Mouse (Mus musculus) heart, embryonic 16.5 days (tissue): ENCODE measurements around the gene Trak1. TPM values are rescaled to one million over a fixed set of nuclear protein-coding genes. Genes with fewer than 3 reads are reported as not detected.

Experiments used
- ATAC-seq: fragments of 200-750 bp; cut with Nextera tagmentation; replicated peaks from 2 replicates; pipeline ENCODE4 v1.8.0; 2017; ENCODE audit warnings: moderate number of reproducible peaks; ENCODE audit not compliant: insufficient read depth, low FRiP score; ENCODE audit errors: extremely low read depth
- H3K27ac ChIP-seq: fragments of 300-500 bp; sonication (generic); 2 replicates; pipeline ENCODE4 v1.5.1; 2014; ENCODE audit warnings: mild to moderate bottlenecking, low read length, control low read depth, moderate library complexity
- H3K27me3 ChIP-seq: fragments of 300-500 bp; sonication (generic); 2 replicates; pipeline ENCODE4 v1.6.1; 2014; ENCODE audit warnings: low read length, mixed read lengths; ENCODE audit not compliant: control insufficient read depth, insufficient read depth
- H3K36me3 ChIP-seq: fragments of 300-500 bp; sonication (generic); 2 replicates; pipeline ENCODE4 v1.6.1; 2014; ENCODE audit not compliant: control insufficient read depth, insufficient read depth
- H3K4me1 ChIP-seq: fragments of 300-500 bp; sonication (generic); 2 replicates; pipeline ENCODE4 v1.6.1; 2014; ENCODE audit warnings: low read length, mixed read lengths; ENCODE audit not compliant: control insufficient read depth, insufficient read depth
- H3K4me2 ChIP-seq: fragments of 300-500 bp; sonication (generic); 2 replicates; pipeline ENCODE4 v1.6.1; 2014; ENCODE audit warnings: low read depth, mild to moderate bottlenecking, control low read depth, low read length
- H3K4me3 ChIP-seq: fragments of 300-500 bp; sonication (generic); 2 replicates; pipeline ENCODE4 v1.5.1; 2014; ENCODE audit warnings: mild to moderate bottlenecking, control low read depth, low read length
- H3K9ac ChIP-seq: fragments of 300-500 bp; sonication (generic); 2 replicates; pipeline ENCODE4 v1.6.1; 2014; ENCODE audit warnings: low read length, control low read depth
- H3K9me3 ChIP-seq: fragments of 300-500 bp; sonication (generic); replicated peaks from 2 replicates; pipeline ENCODE4 v1.6.1; 2016; ENCODE audit warnings: low read length; ENCODE audit not compliant: control insufficient read depth
- WGBS: fragments of 180-500 bp; shearing (Covaris S2); extraction: QIAGEN DNeasy Blood & Tissue Kit; methylation state at CpG from one replicate; pipeline ENCODE4 v1.1.7; 2014; 5-methylcytosine and 5-hydroxymethylcytosine counted together
- polyA plus RNA-seq: library from polyadenylated mRNA; unstranded; fragments of >200 nt; fragmentation: Nextera tagmentation; extraction: Ambion mirVana; gene quantifications from 2 replicates; pipeline ENCODE4 v1.2.1, GENCODE M21; 2015

Gene Trak1
- polyA plus RNA-seq, 1 experiment from 2014 or later, result 42.4 TPM

- H3K27ac ChIP-seq, result peak overlapping the region; percentile 100
- H3K4me2 ChIP-seq, result no peak overlapping the region
- ATAC-seq, result no peak
- 75% methylated on average over 10 of the region's 10 CpGs for WGBS
- H3K9me3 ChIP-seq, result no peaks in the 10 kb centered on the region
- H3K9ac ChIP-seq, result no peak overlapping the region
- no peaks in the 10 kb centered on the region for H3K27me3 ChIP-seq
- peaks cover 66% of the 10 kb centered on the region for H3K4me1 ChIP-seq
- no peak overlapping the region for H3K4me3 ChIP-seq
- H3K36me3 ChIP-seq, result no peaks in the 10 kb centered on the region
Measured at GRCm38 (mm10) chr9:121312237-121312891, 15.1 kb downstream of the Trak1 start.

GRCm38 (mm10) chr9:121313656-121314374 lies 16.5 kb downstream of the Trak1 start:
- Histone ChIP-seq H3K4me2 (peak overlapping the region; percentile 86), H3K4me3 (peak overlapping the region; percentile 52), H3K27me3 (no peaks in the 10 kb centered on the region), H3K9me3 (no peaks in the 10 kb centered on the region), H3K9ac (peak overlapping the region; percentile 81), H3K4me1 (peaks cover 70% of the 10 kb centered on the region), H3K36me3 (peaks cover 7% of the 10 kb centered on the region), H3K27ac (peak overlapping the region; percentile 100)
- WGBS, result 1% methylated on average over 21 of the region's 21 CpGs
- peak; percentile 88 for ATAC-seq

- peak overlapping the region; percentile 81 for H3K9ac ChIP-seq
- peak overlapping the region; percentile 100 for H3K27ac ChIP-seq
- peaks cover 74% of the 10 kb centered on the region for H3K4me1 ChIP-seq
- peak overlapping the region; percentile 52 for H3K4me3 ChIP-seq
- H3K9me3 ChIP-seq, result no peaks in the 10 kb centered on the region
- H3K27me3 ChIP-seq, result no peaks in the 10 kb centered on the region
- ATAC-seq, result peak; percentile 56
- peaks cover 7% of the 10 kb centered on the region for H3K36me3 ChIP-seq
- H3K4me2 ChIP-seq, result peak overlapping the region; percentile 86
- 7% methylated on average over 14 of the region's 14 CpGs for WGBS
Measured at GRCm38 (mm10) chr9:121314541-121315152, 17.3 kb downstream of the Trak1 start.

- Histone ChIP-seq H3K4me1 (peaks cover 76% of the 10 kb centered on the region), H3K9me3 (no peaks in the 10 kb centered on the region)
- WGBS, result 68% methylated on average over 4 of the region's 4 CpGs
Measured at GRCm38 (mm10) chr9:121315901-121316595, 18.7 kb downstream of the Trak1 start.

GRCm38 (mm10) chr9:121316621-121317405 lies 19.5 kb downstream of the Trak1 start:
- ATAC-seq, result peak; percentile 29; the same call in 1 of the 2 replicates
- no peaks in the 10 kb centered on the region for H3K9me3 ChIP-seq
- H3K27me3 ChIP-seq, result no peaks in the 10 kb centered on the region
- peak overlapping the region; percentile 100 for H3K27ac ChIP-seq
- peak overlapping the region; percentile 10; the same call in 1 of the 2 replicates for H3K4me2 ChIP-seq
- WGBS, result 24% methylated on average over 12 of the region's 12 CpGs
- H3K9ac ChIP-seq, result peak overlapping the region; percentile 62
- no peak overlapping the region for H3K4me3 ChIP-seq
- peaks cover 75% of the 10 kb centered on the region for H3K4me1 ChIP-seq
- peaks cover 7% of the 10 kb centered on the region for H3K36me3 ChIP-seq

More at GRCm38 (mm10) chr9:121315901-121316595, 18.7 kb downstream of the Trak1 start:
- H3K9ac ChIP-seq, result peak overlapping the region; percentile 33
- H3K4me2 ChIP-seq, result no peak overlapping the region
- no peak overlapping the region for H3K4me3 ChIP-seq
- peaks cover 7% of the 10 kb centered on the region for H3K36me3 ChIP-seq
- H3K27ac ChIP-seq, result peak overlapping the region; percentile 100
- no peaks in the 10 kb centered on the region for H3K27me3 ChIP-seq
- no peak for ATAC-seq

GRCm38 (mm10) chr9:121319323-121319966 lies 22.1 kb downstream of the Trak1 start:
- H3K4me2 ChIP-seq, result no peak overlapping the region
- H3K9ac ChIP-seq, result peak overlapping the region; percentile 44; the same call in 1 of the 2 replicates
- H3K27me3 ChIP-seq, result no peaks in the 10 kb centered on the region
- no peaks in the 10 kb centered on the region for H3K9me3 ChIP-seq
- 81% methylated on average over 10 of the region's 10 CpGs for WGBS
- ATAC-seq, result no peak
- H3K36me3 ChIP-seq, result peaks cover 7% of the 10 kb centered on the region
- no peak overlapping the region for H3K27ac ChIP-seq
- peaks cover 52% of the 10 kb centered on the region for H3K4me1 ChIP-seq
- no peak overlapping the region for H3K4me3 ChIP-seq

- Histone ChIP-seq H3K4me3 (no peak overlapping the region), H3K27me3 (no peaks in the 10 kb centered on the region), H3K4me2 (no peak overlapping the region), H3K9ac (0 out of 2 replicates have a peak overlapping the region, but pooled peaks have one; percentile 33), H3K36me3 (peaks cover 7% of the 10 kb centered on the region), H3K9me3 (no peaks in the 10 kb centered on the region), H3K4me1 (peaks cover 43% of the 10 kb centered on the region), H3K27ac (peak overlapping the region; percentile 52)
- ATAC-seq, result no peak
- 56% methylated on average over 2 of the region's 2 CpGs for WGBS
Measured at GRCm38 (mm10) chr9:121320433-121320832, 23.1 kb downstream of the Trak1 start.

- H3K4me2 ChIP-seq, result no peak overlapping the region
- H3K36me3 ChIP-seq, result peaks cover 7% of the 10 kb centered on the region
- H3K4me1 ChIP-seq, result peaks cover 36% of the 10 kb centered on the region
- peak overlapping the region; percentile 40; the same call in 1 of the 2 replicates for H3K27ac ChIP-seq
- ATAC-seq, result no peak
- no peak overlapping the region for H3K4me3 ChIP-seq
- H3K27me3 ChIP-seq, result no peaks in the 10 kb centered on the region
- no peak overlapping the region for H3K9ac ChIP-seq
- H3K9me3 ChIP-seq, result no peaks in the 10 kb centered on the region
- WGBS, result 90% methylated on average over 2 of the region's 2 CpGs
Measured at GRCm38 (mm10) chr9:121321118-121321517, 23.8 kb downstream of the Trak1 start.
